Mouse (Mus musculus): ENCODE results near the gene Abi3bp. TPM values are rescaled to one million over a fixed set of nuclear protein-coding genes. Genes with fewer than 3 reads are reported as not detected.
A peak's percentile ranks its signal among the peaks of the same experiment; 100 is the strongest.

The Abi3bp gene
- polyA plus RNA-seq, 1 experiment from 2014 or later = 21.2 TPM

- in situ Hi-C loops (cut with MboI; ENCODE audit: low pct_unique_long_range_greater_than_20kb) = loop anchor here (10.0 kb wide), 1 partner anchor 173 kb away; no protein-coding TSS in a partner anchor
- ATAC-seq (no peak), DNase-seq (ENCODE audit: low read depth, low spot score) (no peak)
- H3K27me3 ChIP-seq = no peaks in the 10 kb centered on the region
- ChIA-PET CTCF (interaction anchor here (1.0 kb wide), 1 partner anchor 9 kb away, joined by 4 read pairs; no protein-coding TSS in a partner anchor), POLR2A (no interaction called here)
- TF ChIP-seq CTCF (IDR thresholded peaks at IDR 0.05) = no peak
Measured at GRCm38 (mm10) chr16:56502134-56502533, 24.5 kb downstream of the Abi3bp start.

GRCm38 (mm10) chr16:56503941-56504340 is 26.3 kb downstream of the Abi3bp start:
- POLR2A ChIA-PET = no interaction called here
- in situ Hi-C loops (cut with MboI; ENCODE audit: low pct_unique_long_range_greater_than_20kb) = loop anchor here (10.0 kb wide), 1 partner anchor 171 kb away; no protein-coding TSS in a partner anchor
- DNase-seq (ENCODE audit: low read depth, low spot score) = no peak
- TF ChIP-seq CTCF (IDR thresholded peaks at IDR 0.05) = no peak
- no peaks in the 10 kb centered on the region for H3K27me3 ChIP-seq
- ATAC-seq = no peak
- CTCF ChIA-PET = interaction anchor here (1.3 kb wide), 1 partner anchor 21 kb away, joined by 4 read pairs; no protein-coding TSS in a partner anchor

GRCm38 (mm10) chr16:56518024-56518423 is 40.3 kb downstream of the Abi3bp start:
- ATAC-seq (no peak), DNase-seq (ENCODE audit: low read depth, low spot score) (no peak)
- ChIA-PET POLR2A (no interaction called here), CTCF (interaction anchor here (0.7 to 1.3 kb wide), 2 partner anchors 139 to 1816 kb away, joined by 3 read pairs; no protein-coding TSS in a partner anchor)
- no peak for TF ChIP-seq CTCF (IDR thresholded peaks at IDR 0.05)
- no peaks in the 10 kb centered on the region for H3K27me3 ChIP-seq
- in situ Hi-C loops (cut with MboI; ENCODE audit: low pct_unique_long_range_greater_than_20kb) = no loop called here

GRCm38 (mm10) chr16:56524359-56524758 is 46.7 kb downstream of the Abi3bp start:
- no peaks in the 10 kb centered on the region for H3K27me3 ChIP-seq
- ChIA-PET CTCF (interaction anchor here (0.6 to 1.7 kb wide), 4 partner anchors 8 to 184 kb away, joined by 3 to 5 read pairs (median 3); partner anchors contain the start of gene Abi3bp), POLR2A (no interaction called here)
- TF ChIP-seq CTCF (IDR thresholded peaks at IDR 0.05) = peak; percentile 59
- DNase-seq (ENCODE audit: low read depth, low spot score) (no peak), ATAC-seq (no peak)
- in situ Hi-C loops (cut with MboI; ENCODE audit: low pct_unique_long_range_greater_than_20kb) = no loop called here

GRCm38 (mm10) chr16:56526482-56526881 is 48.8 kb downstream of the Abi3bp start:
- ATAC-seq = no peak
- POLR2A ChIA-PET = no interaction called here
- in situ Hi-C loops (cut with MboI; ENCODE audit: low pct_unique_long_range_greater_than_20kb) = no loop called here
- CTCF ChIA-PET = interaction anchor here (1.3 kb wide), 1 partner anchor 9 kb away, joined by 4 read pairs; no protein-coding TSS in a partner anchor
- no peak for TF ChIP-seq CTCF (IDR thresholded peaks at IDR 0.05)
- H3K27me3 ChIP-seq = no peaks in the 10 kb centered on the region
- DNase-seq (ENCODE audit: low read depth, low spot score) = no peak

- in situ Hi-C loops (cut with MboI; ENCODE audit: low pct_unique_long_range_greater_than_20kb) = no loop called here
- ChIA-PET CTCF (interaction anchor here (1.3 kb wide), 1 partner anchor 8 kb away, joined by 4 read pairs; no protein-coding TSS in a partner anchor), POLR2A (no interaction called here)
- DNase-seq (ENCODE audit: low read depth, low spot score) (no peak), ATAC-seq (no peak)
- TF ChIP-seq CTCF (IDR thresholded peaks at IDR 0.05) = no peak
- H3K27me3 ChIP-seq = no peaks in the 10 kb centered on the region
Measured at GRCm38 (mm10) chr16:56528079-56528688, 50.5 kb downstream of the Abi3bp start.

- DNase-seq (ENCODE audit: low read depth, low spot score) = no peak
- in situ Hi-C loops (cut with MboI; ENCODE audit: low pct_unique_long_range_greater_than_20kb) = no loop called here
- TF ChIP-seq CTCF (IDR thresholded peaks at IDR 0.05) = no peak
- H3K27me3 ChIP-seq = peaks cover 15% of the 10 kb centered on the region
- ChIA-PET CTCF (no interaction called here), POLR2A (no interaction called here)
- no peak for ATAC-seq
Measured at GRCm38 (mm10) chr16:56579536-56579935, 101.9 kb downstream of the Abi3bp start.

- H3K27me3 ChIP-seq = peaks cover 14% of the 10 kb centered on the region
- DNase-seq (ENCODE audit: low read depth, low spot score) (no peak), ATAC-seq (no peak)
- CTCF ChIA-PET = no interaction called here
- POLR2A ChIA-PET = no interaction called here
- TF ChIP-seq CTCF (IDR thresholded peaks at IDR 0.05) = no peak
- in situ Hi-C loops (cut with MboI; ENCODE audit: low pct_unique_long_range_greater_than_20kb) = no loop called here
Measured at GRCm38 (mm10) chr16:56593581-56593980, 115.9 kb downstream of the Abi3bp start.

- in situ Hi-C loops (cut with MboI; ENCODE audit: low pct_unique_long_range_greater_than_20kb) = no loop called here
- ATAC-seq (no peak), DNase-seq (ENCODE audit: low read depth, low spot score) (no peak)
- POLR2A ChIA-PET = no interaction called here
- no peak for TF ChIP-seq CTCF (IDR thresholded peaks at IDR 0.05)
- CTCF ChIA-PET = interaction anchor here (0.6 kb wide), 1 partner anchor 47 kb away, joined by 3 read pairs; no protein-coding TSS in a partner anchor
- peaks cover 14% of the 10 kb centered on the region for H3K27me3 ChIP-seq
Measured at GRCm38 (mm10) chr16:56594866-56595265, 117.2 kb downstream of the Abi3bp start.

GRCm38 (mm10) chr16:56598427-56598826 is 120.7 kb downstream of the Abi3bp start:
- H3K27me3 ChIP-seq = peaks cover 14% of the 10 kb centered on the region
- POLR2A ChIA-PET = no interaction called here
- CTCF ChIA-PET = interaction anchor here (1.0 kb wide), 1 partner anchor 9 kb away, joined by 3 read pairs; no protein-coding TSS in a partner anchor
- ATAC-seq (no peak), DNase-seq (ENCODE audit: low read depth, low spot score) (no peak)
- no peak for TF ChIP-seq CTCF (IDR thresholded peaks at IDR 0.05)
- in situ Hi-C loops (cut with MboI; ENCODE audit: low pct_unique_long_range_greater_than_20kb) = no loop called here

- DNase-seq (ENCODE audit: low read depth, low spot score) (no peak), ATAC-seq (no peak)
- peaks cover 4% of the 10 kb centered on the region for H3K27me3 ChIP-seq
- TF ChIP-seq CTCF (IDR thresholded peaks at IDR 0.05) = no peak
- CTCF ChIA-PET = interaction anchor here (1.0 to 1.3 kb wide), 3 partner anchors 10 to 64 kb away, joined by 3 read pairs; no protein-coding TSS in a partner anchor
- POLR2A ChIA-PET = no interaction called here
- in situ Hi-C loops (cut with MboI; ENCODE audit: low pct_unique_long_range_greater_than_20kb) = no loop called here
Measured at GRCm38 (mm10) chr16:56602394-56602793, 124.7 kb downstream of the Abi3bp start.
